Mouse (Mus musculus) midbrain, embryonic 16.5 days (tissue): Measurements from ENCODE around the gene Wnt10a. TPM values are rescaled to one million over a fixed set of nuclear protein-coding genes. Genes with fewer than 3 reads are reported as not detected.

Source experiments
- ATAC-seq: fragments of 200-750 bp; cut with Nextera tagmentation; 2 replicates; pipeline ENCODE4 v1.8.0; 2017; ENCODE audit warnings: moderate TSS enrichment
- H3K27ac ChIP-seq: fragments of 300-500 bp; sonication (generic); 2 replicates; pipeline ENCODE4 v1.5.1; 2014; ENCODE audit warnings: mild to moderate bottlenecking, low read length, mixed read lengths
- H3K27me3 ChIP-seq: fragments of 300-500 bp; sonication (generic); 2 replicates; pipeline ENCODE4 v1.6.1; 2014; ENCODE audit warnings: low read depth, low read length, mixed read lengths; ENCODE audit not compliant: control insufficient read depth, insufficient read depth
- H3K36me3 ChIP-seq: fragments of 300-500 bp; sonication (generic); 2 replicates; pipeline ENCODE4 v1.6.1; 2014; ENCODE audit warnings: mild to moderate bottlenecking, low read length, moderate library complexity, mixed read lengths; ENCODE audit not compliant: control insufficient read depth, insufficient read depth
- H3K4me1 ChIP-seq: fragments of 300-500 bp; sonication (generic); 2 replicates; pipeline ENCODE4 v1.6.1; 2014; ENCODE audit warnings: mild to moderate bottlenecking, low read length, mixed read lengths; ENCODE audit not compliant: control insufficient read depth, insufficient read depth
- H3K4me2 ChIP-seq: fragments of 300-500 bp; sonication (generic); 2 replicates; pipeline ENCODE4 v1.6.1; 2014; ENCODE audit warnings: mild to moderate bottlenecking, low read length, mixed read lengths
- H3K4me3 ChIP-seq: fragments of 300-500 bp; sonication (generic); 2 replicates; pipeline ENCODE4 v1.5.1; 2014; ENCODE audit warnings: low read depth, mild to moderate bottlenecking, low read length, moderate library complexity, mixed read lengths
- H3K9ac ChIP-seq: fragments of 300-500 bp; sonication (generic); 2 replicates; pipeline ENCODE4 v1.6.1; 2014; ENCODE audit warnings: low read depth, low read length, mixed read lengths
- H3K9me3 ChIP-seq: fragments of 300-500 bp; sonication (generic); replicated peaks from 2 replicates; pipeline ENCODE4 v1.6.1; 2014; ENCODE audit warnings: mild to moderate bottlenecking, low read length, mixed read lengths; ENCODE audit not compliant: control insufficient read depth, poor library complexity, severe bottlenecking
- WGBS: fragments of 180-500 bp; shearing (Covaris S2); extraction: QIAGEN DNeasy Blood & Tissue Kit; methylation state at CpG from one replicate; pipeline ENCODE4 v1.1.7; 2014; 5-methylcytosine and 5-hydroxymethylcytosine counted together
- polyA plus RNA-seq: library from polyadenylated mRNA; unstranded; fragments of >200 nt; fragmentation: Nextera tagmentation; extraction: Ambion mirVana; gene quantifications from 2 replicates; pipeline ENCODE4 v1.2.1, GENCODE M21; 2015

The Wnt10a gene
- polyA plus RNA-seq, 1 experiment from 2014 or later: 0.10 TPM

DNA sequence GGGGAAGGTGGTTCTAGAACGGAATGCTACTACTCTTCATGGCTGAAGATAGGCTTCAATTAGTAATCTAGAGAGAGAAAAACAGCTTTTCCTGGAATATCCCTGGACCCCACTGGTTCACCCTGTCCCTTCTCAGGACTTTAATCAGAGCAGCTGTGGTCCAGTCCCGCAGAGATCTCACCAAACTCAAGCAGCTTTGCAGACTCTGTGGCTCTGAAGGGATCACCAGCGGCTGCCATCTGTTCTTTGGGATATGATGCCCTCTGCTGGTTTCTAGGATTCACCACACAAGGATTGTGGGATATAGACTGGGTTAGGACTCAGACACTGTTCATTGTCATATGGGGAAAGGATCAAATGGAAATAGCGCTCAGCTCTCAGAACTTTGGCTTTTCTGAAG is 31.5 kb upstream of the Wnt10a start:
- 26% methylated on average over 4 of the region's 4 CpGs for WGBS

DNA sequence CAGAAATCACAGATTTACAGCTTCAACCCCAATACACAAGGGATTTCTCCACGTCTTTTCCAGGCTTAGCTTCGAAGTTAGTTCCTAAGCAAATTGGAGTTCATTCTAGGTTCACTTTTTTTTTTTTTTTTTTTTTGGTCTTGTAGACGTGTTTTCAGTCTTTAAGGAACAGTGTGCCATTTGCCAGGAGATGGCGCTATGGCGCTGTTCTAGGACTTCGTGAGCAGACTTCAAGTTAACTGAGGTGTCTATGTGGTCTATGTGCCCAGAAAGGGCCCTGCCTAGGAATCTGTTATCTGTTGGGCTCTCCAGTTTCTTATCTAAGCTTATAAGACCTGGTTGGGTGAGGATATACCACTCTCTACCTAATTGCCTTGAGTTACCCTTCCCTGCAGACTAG is 28.2 kb upstream of the Wnt10a start:
- H3K4me1 ChIP-seq: no peaks in the 10 kb centered on the region
- no peaks in the 10 kb centered on the region for H3K36me3 ChIP-seq
- no peak overlapping the region for H3K4me2 ChIP-seq
- peaks cover 11% of the 10 kb centered on the region for H3K27me3 ChIP-seq
- WGBS: 5% methylated on average over 6 of the region's 6 CpGs
- H3K9ac ChIP-seq: no peak overlapping the region
- no peak overlapping the region for H3K4me3 ChIP-seq
- H3K9me3 ChIP-seq: no peaks in the 10 kb centered on the region
- no peak overlapping the region for H3K27ac ChIP-seq
- no peak for ATAC-seq

More for the DNA sequence above, 31.5 kb upstream of the Wnt10a start:
- Histone ChIP-seq H3K36me3 (no peaks in the 10 kb centered on the region), H3K27ac (no peak overlapping the region), H3K9me3 (no peaks in the 10 kb centered on the region), H3K27me3 (peaks cover 6% of the 10 kb centered on the region), H3K4me3 (no peak overlapping the region), H3K9ac (no peak overlapping the region), H3K4me1 (no peaks in the 10 kb centered on the region), H3K4me2 (no peak overlapping the region)
- no peak for ATAC-seq

GRCm38 (mm10) chr1:74770727-74771466 is 20.4 kb upstream of the Wnt10a start:
- H3K9ac ChIP-seq: peak overlapping the region; percentile 54; the same call in 1 of the 2 replicates
- no peak overlapping the region for H3K27ac ChIP-seq
- peak overlapping the region; percentile 49 for H3K4me3 ChIP-seq
- peak overlapping the region; percentile 92 for H3K4me2 ChIP-seq
- 0 out of 2 replicates have a peak, but pooled peaks have one; percentile 16 for ATAC-seq
- WGBS: 1% methylated on average over 34 of the region's 35 CpGs
- no peaks in the 10 kb centered on the region for H3K36me3 ChIP-seq
- H3K27me3 ChIP-seq: peaks cover 69% of the 10 kb centered on the region
- peaks cover 24% of the 10 kb centered on the region for H3K4me1 ChIP-seq
- no peaks in the 10 kb centered on the region for H3K9me3 ChIP-seq

DNA sequence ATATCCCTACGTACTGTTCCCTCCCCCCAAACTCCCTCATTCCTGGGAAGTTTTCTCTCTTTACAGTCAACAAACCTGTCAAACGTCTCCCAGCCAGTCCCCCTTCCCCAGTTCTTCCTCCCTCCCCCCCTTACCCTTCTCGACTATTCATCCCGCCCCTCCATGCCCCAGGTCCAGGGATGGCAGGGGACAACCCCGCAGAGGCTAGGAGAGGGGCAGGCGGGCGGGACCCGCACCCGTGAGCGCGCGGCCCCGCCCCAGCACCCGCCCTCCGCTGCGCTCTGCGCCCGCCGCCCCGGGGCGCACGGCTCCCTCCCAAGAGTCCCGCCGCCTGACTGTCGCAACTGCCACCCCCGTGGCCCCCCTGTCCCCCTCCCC is 19.9 kb upstream of the Wnt10a start:
- H3K27ac ChIP-seq: no peak overlapping the region
- peak overlapping the region; percentile 54 for H3K9ac ChIP-seq
- peaks cover 24% of the 10 kb centered on the region for H3K4me1 ChIP-seq
- peaks cover 73% of the 10 kb centered on the region for H3K27me3 ChIP-seq
- 0% methylated on average over 21 of the region's 26 CpGs for WGBS
- H3K9me3 ChIP-seq: no peaks in the 10 kb centered on the region
- peak overlapping the region; percentile 92 for H3K4me2 ChIP-seq
- 0 out of 2 replicates have a peak, but pooled peaks have one; percentile 38 for ATAC-seq
- H3K4me3 ChIP-seq: peak overlapping the region; percentile 49
- no peaks in the 10 kb centered on the region for H3K36me3 ChIP-seq

DNA sequence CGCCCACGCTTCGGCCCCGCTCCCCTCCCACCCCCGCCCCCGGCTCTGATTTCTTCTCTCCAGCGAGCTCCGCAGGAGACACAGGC is 19.6 kb upstream of the Wnt10a start, which contains the start of gene Wnt6:
Gene Wnt6, plus strand, starts transcription at position 48 of the 86 bp plus-strand sequence.
- Histone ChIP-seq H3K4me1 (peaks cover 24% of the 10 kb centered on the region), H3K27ac (no peak within 1 kb of the TSS), H3K4me2 (peak within 1 kb of the TSS; percentile 92), H3K36me3 (no peaks in the 10 kb centered on the region), H3K27me3 (peaks cover 73% of the 10 kb centered on the region), H3K9me3 (no peaks in the 10 kb centered on the region), H3K9ac (peak within 1 kb of the TSS; percentile 54), H3K4me3 (peak within 1 kb of the TSS; percentile 49)
- ATAC-seq: no peak
- WGBS: 0% methylated on average over 3 of the region's 8 CpGs

DNA sequence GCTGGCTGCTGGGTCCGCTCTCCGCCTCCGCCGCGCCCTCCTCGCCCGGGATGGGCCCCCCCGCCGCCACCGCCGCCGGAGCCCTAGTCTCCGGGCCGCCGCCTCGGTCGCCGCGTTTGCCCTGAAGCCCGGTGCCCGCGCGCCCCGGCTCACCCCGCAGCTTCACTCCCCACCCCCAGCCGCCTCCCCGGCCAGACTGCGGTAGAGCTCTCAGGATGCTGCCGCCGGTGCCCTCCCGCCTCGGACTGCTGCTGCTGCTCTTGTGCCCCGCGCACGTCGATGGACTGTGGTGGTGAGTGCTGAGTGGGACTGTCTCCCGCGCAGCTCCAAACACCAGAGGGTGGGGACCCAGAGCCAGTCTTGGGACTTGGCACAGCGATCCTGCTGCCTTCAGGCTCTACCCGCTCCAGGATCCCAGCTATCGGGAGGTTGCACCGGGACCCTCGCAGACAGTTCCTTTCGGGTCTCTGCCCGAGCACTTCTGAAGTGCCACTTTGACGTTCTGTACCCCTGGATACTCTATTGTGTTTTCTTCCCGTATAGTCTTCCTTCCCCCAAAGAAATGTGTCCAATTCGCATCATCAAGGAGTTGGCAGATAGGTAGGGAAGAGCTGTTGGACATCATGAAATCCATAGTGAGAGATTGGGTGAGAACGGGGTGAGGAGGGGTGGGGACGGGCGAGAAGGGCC is 19.2 kb upstream of the Wnt10a start:
- H3K27ac ChIP-seq: no peak overlapping the region
- H3K9me3 ChIP-seq: no peaks in the 10 kb centered on the region
- under 1% methylated on average over 36 of the region's 51 CpGs for WGBS
- H3K36me3 ChIP-seq: no peaks in the 10 kb centered on the region
- peaks cover 73% of the 10 kb centered on the region for H3K27me3 ChIP-seq
- H3K4me1 ChIP-seq: peaks cover 24% of the 10 kb centered on the region
- ATAC-seq: 0 out of 2 replicates have a peak, but pooled peaks have one; percentile 22
- H3K9ac ChIP-seq: peak overlapping the region; percentile 54
- peak overlapping the region; percentile 92 for H3K4me2 ChIP-seq
- H3K4me3 ChIP-seq: peak overlapping the region; percentile 49

GRCm38 (mm10) chr1:74773136-74773535 is 18.2 kb upstream of the Wnt10a start:
- Histone ChIP-seq H3K27me3 (peaks cover 68% of the 10 kb centered on the region), H3K36me3 (no peaks in the 10 kb centered on the region), H3K4me2 (peak overlapping the region; percentile 49), H3K27ac (no peak overlapping the region), H3K4me1 (peaks cover 24% of the 10 kb centered on the region), H3K9me3 (no peaks in the 10 kb centered on the region), H3K9ac (no peak overlapping the region), H3K4me3 (peak overlapping the region; percentile 19)
- ATAC-seq: peak; percentile 66; the same call in 1 of the 2 replicates
- WGBS: 1% methylated on average over 15 of the region's 15 CpGs

- 12% methylated on average over 7 of the region's 7 CpGs for WGBS
- Histone ChIP-seq H3K27ac (no peak overlapping the region), H3K36me3 (no peaks in the 10 kb centered on the region), H3K4me2 (no peak overlapping the region), H3K9ac (no peak overlapping the region), H3K9me3 (no peaks in the 10 kb centered on the region), H3K4me1 (peaks cover 24% of the 10 kb centered on the region), H3K4me3 (no peak overlapping the region), H3K27me3 (peaks cover 66% of the 10 kb centered on the region)
- no peak for ATAC-seq
These were observed 17.3 kb upstream of the Wnt10a start for GRCm38 (mm10) chr1:74774062-74774461.

DNA sequence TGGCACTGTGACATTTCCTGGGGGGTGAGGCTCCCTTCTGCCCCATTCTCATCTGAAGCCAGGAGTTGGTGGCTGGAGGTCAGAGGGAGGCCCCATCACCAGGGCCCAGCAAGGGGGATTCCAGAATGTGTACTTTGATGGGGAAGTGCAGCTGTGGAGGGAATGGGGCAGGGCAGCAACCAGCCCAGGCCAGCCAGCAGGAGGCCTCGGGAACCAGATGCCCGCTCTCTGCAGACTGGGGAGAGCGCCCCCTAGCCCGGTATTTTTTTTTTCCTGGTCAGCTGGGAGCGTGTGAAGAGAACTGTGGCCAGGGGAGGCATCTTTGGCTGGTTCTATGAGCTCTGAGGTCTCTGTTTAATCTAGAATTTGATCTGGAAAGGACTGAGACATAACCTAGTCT is 15.5 kb upstream of the Wnt10a start:
- peaks cover 56% of the 10 kb centered on the region for H3K27me3 ChIP-seq
- no peaks in the 10 kb centered on the region for H3K9me3 ChIP-seq
- no peak overlapping the region for H3K27ac ChIP-seq
- ATAC-seq: no peak
- H3K4me2 ChIP-seq: no peak overlapping the region
- H3K4me1 ChIP-seq: peaks cover 23% of the 10 kb centered on the region
- no peak overlapping the region for H3K4me3 ChIP-seq
- no peak overlapping the region for H3K9ac ChIP-seq
- no peaks in the 10 kb centered on the region for H3K36me3 ChIP-seq
- WGBS: 2% methylated on average over 5 of the region's 5 CpGs
